Mouse (Mus musculus) gastrocnemius, adult 18-20 months (tissue): Measurements from ENCODE around the gene Ppm1d. TPM values are rescaled to one million over a fixed set of nuclear protein-coding genes. Genes with fewer than 3 reads are reported as not detected.

Source experiments
- DNase-seq: peaks from one replicate; pipeline ENCODE4 v3.0.0; 2021; ENCODE audit warnings: low spot score
- long read RNA-seq, 2 experiments: library from polyadenylated mRNA; stranded (forward); transcript quantifications; one replicate each; pipeline ENCODE4 v2.0.0; 2021
- total RNA-seq, 2 experiments: library from RNA; stranded (reverse); gene quantifications; 2 replicates each; pipeline ENCODE4 v1.2.3; 2021

Gene Ppm1d
- 1 to 10 TPM; 4.6 to 5.1 TPM for total RNA-seq
- long read RNA-seq, experiment 1, transcript Ppm1d-201 (6 exons, 2,899 nt) = major isoform, 8 of 8 reads
- long read RNA-seq, experiment 1, partial matches to known transcripts = 0 of 8 reads
- long read RNA-seq, experiment 1, other reads (novel, unspliced or antisense) = 0 of 8 reads
- long read RNA-seq, experiment 2, transcript Ppm1d-201 (6 exons, 2,899 nt) = major isoform, 5 of 5 reads
- long read RNA-seq, experiment 2, partial matches to known transcripts = 0 of 5 reads
- long read RNA-seq, experiment 2, other reads (novel, unspliced or antisense) = 0 of 5 reads

DNA sequence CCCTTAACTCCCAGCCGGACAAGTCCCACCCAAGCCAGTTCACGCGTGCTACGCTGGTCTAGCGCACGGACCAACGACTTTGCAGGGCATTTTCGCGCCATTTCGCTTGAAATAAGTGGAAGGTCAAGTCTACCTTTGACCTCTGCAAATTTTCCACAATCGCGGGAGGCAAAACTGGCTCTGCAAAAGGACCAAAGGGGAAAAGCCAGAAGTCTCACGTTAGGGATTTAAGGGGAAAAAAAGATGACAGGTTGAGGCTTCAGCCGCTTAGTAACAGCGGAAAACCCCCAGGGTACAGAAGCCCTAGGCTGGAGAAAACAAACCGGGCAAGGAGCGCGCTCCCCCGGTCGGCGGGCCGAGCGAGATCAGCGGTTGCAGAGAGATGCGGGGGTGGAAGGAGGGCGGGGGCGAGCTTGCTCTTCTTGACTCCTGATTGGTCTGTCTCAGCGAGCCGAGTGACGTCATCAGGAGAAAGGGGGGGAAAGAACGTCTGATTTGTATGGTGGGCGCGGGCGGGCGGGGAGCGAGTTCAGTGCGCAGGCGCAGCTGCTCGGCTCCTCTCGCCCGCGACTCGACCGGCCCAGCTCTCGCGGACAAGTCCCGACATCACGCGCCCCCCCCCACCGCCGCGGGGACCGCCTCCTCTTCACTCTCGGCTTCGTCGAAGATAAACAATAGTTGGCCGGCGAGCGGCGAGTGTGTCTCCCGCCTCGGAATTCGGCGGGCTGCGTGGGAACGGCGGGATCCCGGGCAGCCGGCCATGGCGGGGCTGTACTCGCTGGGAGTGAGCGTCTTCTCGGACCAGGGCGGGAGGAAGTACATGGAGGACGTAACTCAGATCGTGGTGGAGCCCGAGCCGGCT is at the start of gene Ppm1d:
Gene Ppm1d (plus strand): TSS at position 532 of the 862 bp plus-strand sequence.
- DNase-seq = peak; percentile 99

DNA sequence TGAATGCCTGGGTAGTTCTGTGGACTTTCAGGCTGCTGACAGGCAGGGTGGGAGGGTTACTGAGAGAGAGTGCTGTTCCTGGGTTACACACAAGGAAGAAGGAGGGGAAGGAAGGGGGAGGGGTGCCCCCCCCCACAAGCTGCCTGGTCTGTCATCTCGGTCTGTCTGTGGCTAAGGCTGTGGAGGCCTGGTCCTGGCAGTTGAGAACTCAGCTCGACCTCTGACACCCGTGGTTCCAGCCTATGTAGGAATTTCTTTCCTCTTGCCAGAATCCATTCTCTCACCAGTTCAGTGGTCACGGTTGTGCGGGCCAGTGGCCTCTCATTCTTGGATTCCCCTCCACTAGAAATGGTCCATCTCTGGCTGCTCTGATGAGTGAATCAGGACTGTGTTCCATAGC is 46.4 kb upstream of the Ppm1d start:
- no peak for DNase-seq

DNA sequence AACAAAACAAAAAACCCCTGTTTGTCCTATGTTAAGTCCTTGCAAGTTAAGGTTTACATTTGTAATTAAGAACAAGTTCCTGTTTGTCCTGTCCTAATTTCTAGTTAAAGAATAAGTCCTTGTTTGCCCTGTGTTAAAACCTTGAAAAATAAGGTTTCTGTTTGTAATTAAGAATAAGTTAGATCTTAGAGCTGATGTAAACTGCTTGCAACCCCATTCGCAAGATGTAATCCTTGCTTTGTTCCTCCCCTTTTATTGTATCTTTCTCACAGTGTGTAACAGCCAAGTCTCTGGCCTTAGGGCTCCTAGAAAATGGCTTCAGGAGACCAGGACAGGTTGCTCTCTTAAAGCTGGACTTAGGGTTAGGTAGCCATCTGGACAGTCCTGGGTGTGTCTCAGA is 43.7 kb upstream of the Ppm1d start:
- DNase-seq = no peak

DNA sequence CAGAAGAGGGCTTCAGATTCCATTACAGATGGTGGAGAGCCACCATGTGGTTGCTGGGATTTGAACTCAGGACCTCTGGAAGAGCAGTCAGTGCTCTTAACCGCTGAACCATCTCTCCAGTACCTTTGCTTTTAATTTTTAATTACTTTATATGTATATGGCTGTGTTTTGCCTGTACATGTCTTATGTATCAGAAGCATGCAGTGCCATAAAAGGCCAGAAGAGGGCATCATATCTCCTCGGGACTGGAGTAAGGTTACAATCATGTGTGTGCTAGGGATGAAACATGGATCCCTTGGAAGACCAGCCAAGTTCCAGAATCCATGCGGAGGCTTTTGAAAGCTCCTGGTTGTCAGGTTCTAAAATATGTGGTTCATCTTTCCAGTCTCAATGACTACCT is 40.4 kb upstream of the Ppm1d start:
- DNase-seq = peak; percentile 14

DNA sequence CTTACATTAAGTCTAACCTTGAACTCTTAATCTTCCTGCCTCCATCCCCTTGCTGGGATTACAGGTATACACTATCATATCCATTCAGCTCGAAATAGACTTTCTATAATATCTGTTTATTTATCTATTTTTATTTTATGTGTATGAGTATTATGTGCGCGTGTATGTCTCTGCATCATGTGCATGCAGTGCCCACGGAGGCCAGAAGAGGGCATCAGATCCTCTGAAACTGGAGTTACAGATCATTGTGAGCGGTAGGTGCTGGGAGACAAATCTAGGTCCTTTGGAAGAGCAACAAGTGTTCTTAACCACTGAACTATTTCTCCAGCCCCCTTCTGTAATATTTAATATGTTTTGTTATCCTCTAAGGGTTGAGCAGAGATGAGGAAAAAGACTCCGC is 37.7 kb upstream of the Ppm1d start:
- DNase-seq = no peak

DNA sequence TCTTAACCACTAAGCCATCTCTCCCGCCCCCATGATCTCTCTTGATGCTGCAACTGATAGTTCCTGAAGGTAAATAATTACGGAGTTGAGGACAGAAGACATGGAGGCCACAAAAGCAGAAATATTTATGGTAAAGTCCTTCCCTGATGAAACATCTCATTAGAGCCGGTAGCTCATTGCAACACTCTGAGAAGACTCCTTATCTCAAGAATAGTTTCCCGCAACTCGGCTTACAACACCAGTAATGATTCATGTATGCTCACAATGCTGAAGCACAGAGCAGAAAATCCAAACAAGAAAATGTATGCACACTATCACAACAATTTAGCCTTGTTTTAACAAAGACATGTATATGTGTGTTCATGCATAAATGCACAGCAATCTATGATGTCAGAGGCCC is 35.9 kb upstream of the Ppm1d start:
- DNase-seq = no peak

DNA sequence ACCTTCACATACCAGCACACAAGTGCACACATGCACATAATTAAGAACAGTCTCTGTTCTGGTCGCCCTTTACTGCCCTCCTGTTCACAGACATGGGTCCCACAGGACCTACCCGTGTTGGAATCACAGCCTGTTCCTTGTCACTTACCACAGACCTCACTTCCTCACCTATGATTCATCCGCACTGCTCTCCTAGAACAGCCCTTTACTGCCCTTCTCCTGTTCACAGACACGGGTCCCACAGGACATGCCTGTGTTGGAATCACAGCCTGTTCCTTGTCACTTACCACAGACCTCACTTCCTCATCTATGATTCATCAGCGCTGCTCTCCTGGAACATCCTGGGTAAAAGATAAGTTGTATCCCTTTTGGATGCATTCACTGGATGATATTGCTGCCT is 33.4 kb upstream of the Ppm1d start:
- no peak for DNase-seq

DNA sequence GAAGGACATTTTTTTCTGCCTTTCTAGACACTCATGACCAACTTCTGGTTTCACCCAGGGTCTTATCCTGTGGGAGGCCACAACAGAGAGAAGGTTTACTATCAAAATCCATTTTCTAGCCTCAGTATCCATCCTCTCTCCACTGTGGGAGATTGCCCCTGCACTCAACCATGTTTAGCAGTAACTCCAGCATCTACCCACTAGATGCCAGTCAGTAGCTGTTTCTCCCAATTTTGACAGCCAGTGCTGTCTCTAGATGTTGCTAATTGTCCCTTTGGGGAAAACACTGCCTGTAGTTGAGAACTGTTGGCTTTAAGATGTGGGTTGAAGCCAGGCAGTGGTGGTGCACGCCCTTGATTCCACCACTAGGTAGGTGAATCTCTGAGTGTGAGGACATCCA is 32.9 kb upstream of the Ppm1d start:
- no peak for DNase-seq

DNA sequence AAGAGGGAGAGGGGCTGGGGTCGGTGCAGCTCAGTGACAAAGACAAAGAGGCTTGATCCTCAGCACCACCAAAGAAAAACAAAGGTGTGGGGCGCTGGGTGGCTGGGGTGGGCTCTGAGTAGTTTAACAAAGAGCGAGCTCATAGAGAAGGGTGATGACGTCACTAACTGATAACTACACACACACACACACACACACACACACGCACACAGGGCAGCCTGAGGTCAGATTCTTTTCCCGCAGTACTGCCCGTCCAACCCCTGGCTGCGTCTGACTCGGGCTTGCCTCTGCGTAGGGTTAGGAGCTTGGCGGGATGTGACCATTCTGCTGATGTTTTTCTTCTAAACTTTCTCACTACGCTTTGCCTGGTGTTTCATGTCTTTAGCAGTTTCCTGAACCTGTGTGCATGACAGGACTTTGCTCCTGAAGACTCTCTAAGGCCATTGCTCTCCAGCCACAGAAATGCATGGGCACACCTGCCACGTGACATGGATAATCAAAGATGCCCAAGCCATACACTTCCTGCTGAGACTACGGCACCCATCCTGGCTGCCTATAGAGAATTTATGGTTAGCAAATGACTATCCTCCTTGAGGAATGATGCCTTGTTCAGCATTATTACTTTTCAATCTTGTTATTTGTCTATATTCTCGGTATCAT is 29.7 kb upstream of the Ppm1d start:
- no peak for DNase-seq

DNA sequence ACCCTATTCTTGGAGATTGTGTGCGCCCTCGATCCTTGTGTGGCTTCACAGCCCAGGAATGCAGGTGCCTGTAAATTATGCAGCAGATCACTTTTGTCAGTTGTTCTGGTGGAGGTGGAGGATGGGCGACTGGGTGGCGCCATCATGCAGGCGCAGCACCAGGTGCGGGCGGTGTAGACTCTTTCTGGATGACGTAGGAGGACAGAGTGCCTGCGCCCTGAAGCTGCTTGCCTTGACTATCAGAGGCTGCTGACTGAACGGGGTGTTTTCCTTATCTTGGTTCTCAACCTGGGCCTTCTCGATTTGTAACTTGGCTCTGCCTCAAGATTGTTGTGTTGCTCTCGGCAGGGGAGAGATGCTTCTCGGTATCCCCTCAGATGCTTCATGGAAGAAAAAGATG is 13.1 kb upstream of the Ppm1d start:
- no peak for DNase-seq

DNA sequence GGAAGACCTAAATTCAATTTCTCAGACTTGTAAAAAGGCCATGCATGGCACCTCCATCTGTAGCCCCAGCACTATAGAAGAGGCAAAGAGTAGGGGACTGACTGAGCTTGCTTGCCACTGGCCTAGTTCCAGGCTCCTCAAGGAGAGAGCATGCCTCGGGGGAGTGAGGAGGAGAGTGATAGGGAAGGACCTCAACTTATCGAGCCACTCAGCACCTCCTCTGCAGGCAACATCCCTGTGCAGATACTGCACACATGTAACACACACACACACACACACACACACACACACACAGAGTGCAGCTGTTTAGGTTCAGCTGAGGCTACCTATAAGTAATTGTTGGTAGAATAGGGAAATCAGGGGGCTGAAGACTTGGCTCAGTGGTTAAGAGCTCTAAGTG is 11.2 kb upstream of the Ppm1d start:
- no peak for DNase-seq

DNA sequence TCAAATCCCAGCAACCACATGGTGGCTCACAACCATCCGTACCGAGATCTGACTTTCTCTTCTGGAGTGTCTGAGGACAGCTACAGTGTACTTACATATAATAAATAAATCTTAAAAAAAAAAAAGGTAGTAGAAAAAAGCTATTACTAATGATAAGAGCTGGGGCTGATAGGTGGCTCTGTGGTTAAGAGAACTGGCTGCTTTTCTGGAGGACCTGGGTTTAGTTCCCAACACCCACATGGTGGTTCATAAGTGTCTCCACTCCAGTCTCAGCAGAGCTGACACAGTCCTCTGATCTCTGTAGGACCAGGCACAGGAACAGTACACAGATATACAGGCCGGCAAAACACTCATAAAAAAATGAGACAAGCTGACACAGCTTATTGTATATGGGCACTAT is 9.9 kb upstream of the Ppm1d start:
- no peak for DNase-seq

DNA sequence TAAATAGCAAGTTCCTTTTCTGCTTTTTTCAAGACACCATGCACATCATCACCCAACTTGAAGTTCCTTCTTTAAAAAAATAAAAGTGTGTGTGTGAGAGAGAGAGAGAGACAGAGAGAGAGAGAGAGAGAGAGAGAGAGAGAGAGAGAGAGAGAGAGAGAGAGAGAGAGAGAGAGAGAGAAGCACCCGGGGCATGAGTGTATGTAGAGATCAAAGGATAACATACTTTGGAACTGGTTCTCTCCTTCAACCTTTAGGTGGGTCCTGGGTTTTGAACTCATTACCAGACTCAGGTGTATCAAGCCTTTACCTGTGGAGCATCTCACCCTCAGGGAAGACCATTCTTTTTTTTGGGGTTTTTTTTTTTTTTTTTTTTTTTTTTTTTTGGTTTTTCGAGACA is 9.2 kb upstream of the Ppm1d start:
- DNase-seq = no peak

DNA sequence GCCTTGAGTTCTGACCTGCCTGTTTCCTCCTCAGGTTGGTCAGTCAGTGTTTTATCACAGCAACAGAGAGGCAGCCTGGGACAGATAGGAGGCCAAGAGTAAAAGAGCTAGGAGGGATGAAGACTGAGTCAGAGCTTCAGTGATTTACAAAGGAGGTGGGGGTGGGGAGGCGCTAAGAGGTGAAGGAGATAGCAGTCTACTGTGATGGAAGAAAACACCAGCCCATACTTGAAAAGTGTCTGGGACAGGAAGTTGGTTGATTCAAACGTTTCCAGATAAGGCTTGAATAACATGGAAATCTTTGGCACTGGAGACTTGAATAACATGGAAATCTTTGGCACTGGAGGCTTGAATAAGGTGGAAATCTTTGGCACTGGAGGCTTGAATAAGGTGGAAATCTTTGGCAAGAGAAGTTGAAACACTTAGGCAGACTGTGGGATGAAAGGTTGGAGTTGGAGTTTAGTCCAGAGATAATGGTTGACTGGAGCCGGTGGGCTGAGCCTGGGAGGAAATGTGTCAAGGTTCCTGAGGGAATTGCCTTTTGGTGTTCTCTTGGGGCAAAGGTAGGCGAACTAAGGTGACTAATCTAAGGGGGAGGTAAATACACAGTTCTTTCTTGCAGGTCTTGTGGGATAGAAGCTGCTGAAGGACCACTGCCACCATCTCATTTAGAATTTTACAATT is 4.3 kb upstream of the Ppm1d start:
- no peak for DNase-seq

DNA sequence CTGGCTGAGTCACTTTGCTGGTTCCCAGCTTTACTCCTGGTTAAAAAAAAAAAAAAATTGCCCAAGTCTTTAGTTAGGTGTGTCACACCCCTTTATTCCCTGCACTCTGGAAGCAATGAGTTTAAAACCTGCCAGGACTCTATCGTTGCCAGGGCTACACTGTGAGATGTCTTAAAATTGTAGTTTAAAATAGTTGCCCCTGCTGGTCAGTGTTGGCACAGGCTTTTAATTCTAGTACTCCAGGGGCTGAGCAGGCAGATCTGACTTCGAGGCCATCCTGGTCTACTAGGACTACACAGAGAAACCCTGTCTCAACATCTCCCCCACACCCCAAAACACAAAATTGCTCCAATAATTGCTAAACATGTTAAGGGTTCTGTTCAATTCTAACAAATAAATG is 2.2 kb upstream of the Ppm1d start:
- DNase-seq = no peak

DNA sequence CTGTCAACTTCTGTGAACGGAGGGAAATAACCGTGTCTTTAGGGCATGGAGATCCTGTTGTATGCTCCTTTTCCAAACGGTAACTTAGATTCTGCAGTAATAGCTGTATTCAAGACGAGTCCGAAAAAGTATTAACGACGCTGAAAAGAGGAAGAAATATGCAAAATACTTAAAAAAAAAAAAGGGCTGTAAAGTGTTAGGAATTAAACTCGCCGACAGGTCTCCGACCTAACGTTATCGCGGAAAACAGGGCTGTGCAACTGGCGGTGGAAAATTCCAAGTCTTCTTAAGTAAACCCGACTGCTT is 684 bp upstream of the Ppm1d start:
- DNase-seq = no peak

DNA sequence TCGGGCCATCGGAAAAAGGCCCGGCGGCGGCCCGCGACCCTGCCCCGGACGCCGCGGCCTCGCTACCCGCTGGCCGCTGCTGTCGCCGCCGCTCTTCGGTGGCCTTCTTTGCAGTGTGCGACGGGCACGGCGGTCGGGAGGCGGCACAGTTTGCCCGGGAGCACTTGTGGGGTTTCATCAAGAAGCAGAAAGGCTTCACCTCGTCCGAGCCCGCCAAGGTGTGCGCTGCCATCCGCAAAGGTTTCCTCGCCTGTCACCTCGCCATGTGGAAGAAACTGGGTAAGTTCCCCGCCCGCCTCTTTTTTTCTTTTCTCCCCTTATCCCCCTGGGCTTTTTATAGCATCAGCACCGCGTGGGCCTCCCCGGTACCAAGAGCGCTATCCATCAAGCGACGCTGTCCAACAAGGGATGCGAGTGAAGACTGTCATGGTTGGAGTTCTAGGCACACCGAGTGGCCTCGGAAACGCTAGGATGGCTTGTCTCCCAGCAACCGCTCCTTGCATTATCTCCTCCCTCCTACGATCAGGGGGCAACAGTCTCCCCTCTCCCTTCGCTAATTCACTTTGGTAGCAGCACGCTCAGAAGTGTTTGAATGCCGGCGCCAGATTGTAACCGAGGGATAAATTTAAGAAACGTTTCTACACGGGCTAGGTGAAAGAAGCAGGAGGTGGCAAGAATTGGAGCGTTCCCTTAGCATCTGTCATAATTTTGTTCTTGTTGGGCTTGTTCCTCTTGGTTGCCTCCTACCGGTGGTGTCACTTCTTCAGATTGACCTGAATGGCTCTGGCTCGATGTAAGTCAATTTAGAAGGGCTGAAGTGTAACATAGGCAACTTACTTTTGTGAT is 824 bp downstream of the Ppm1d start:
- peak; percentile 34 for DNase-seq

DNA sequence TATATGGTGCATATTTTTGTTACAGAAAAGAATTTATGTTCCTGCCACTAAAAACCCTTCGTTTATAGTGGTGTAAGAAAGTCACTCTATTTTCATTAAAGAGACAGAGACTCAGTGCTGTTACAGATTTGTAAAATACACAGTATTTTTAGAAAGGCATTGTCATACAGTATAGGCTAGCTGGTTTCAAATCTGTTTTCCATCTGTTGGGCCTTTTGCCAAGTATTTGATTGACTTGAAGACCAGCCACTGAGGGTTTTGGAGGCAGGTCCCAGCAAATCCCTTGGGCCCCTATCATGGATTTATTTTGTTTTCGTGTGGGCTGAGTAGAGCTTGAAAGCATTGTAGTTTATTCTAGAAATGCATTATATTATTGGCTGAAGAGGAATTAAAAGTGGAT is 1.8 kb downstream of the Ppm1d start:
- peak; percentile 89 for DNase-seq

DNA sequence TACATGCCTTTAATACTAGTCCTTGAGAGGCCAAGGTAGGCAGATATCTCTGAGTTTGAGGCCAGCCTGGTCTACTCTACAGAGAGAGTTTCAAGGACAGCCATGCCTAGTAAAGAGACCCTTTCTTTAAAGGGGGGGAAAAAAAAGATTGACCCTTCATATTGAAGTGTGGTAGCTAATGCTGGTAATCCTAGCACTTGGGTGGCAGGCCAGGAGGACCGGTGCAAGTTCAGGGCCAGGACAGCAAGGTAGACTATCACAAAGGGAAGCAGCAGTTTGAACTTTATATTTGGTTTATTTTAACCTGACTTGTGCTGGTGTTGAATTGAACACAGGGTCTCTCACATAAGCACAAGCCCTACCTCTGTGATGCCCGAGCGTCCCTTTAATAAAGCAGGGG is 2.3 kb downstream of the Ppm1d start:
- DNase-seq = no peak

DNA sequence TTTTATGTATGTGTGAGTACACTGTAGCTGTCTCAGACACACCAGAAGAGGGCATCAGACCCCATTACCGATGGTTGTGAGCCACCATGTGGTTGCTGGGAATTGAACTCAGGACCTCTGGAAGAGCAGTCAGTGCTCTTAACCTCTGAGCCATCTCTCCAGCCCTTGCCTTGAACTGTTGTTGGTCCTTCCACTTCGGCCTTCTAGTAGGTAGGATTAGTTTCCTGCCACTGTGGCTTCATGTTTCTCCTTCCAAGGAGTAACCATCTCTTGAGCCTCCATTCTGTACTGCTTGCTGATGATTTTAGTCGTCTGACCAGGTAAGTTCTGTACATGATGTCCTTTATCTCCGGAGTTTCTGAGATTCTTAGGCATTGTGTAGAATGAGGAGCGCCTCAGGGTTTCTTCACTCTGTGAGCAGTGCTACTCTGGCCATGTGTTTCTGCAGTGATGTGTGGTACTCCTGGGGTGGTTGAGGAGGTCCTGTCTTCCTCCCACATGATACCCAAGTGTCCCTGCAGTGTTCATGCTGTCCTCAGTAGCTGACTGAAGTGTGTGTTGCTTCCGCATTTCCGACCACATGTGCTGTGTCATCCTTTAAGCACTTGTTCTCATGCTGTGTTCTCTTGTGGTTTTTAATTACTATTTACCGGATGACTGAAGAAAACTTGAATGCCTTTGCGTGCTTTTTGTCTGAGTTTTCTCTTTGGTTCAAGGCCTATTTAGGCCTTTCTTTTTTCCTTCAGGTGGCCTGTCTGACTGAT is 12.7 kb downstream of the Ppm1d start:
- no peak for DNase-seq

DNA sequence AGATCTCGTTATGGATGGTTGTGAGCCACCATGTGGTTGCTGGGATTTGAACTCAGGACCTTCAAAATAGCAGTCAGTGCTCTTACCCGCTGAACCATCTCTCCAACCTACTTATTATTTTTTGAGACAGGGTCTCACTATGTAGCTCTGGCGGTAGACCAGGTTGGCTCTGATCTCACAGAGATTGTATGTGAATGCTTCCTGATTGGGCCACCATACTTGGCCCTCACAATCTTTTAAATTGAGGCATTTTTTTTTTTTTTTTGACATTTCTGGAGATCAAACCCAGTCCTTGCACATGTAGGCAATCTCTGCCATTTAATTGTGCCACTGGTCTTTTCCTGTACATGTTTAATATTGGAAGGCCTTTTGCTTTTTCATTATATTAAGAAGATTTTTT is 17.7 kb downstream of the Ppm1d start:
- no peak for DNase-seq
